Mouse (Mus musculus) c-Kit-positive CD71-negative TER-119-negative erythroid progenitor cells, embryonic 14.5 days (primary cell): Measurements from ENCODE around the gene Olfr1166.
"Not testable (repeated sequence)": the region's sequence is repeated elsewhere in the genome, so short reads cannot be mapped to it uniquely, and the experiment has no call there.

Experiments
- DNase-seq: peaks from one replicate; pipeline ENCODE4 v3.0.0-alpha.2; 2013; ENCODE audit warnings: low read depth

Olfr1166 gene

GRCm38 (mm10) chr2:88128172-88128571, at the start of gene Olfr1166:
Olfr1166 (minus strand) TSS chr2:88128272.
- no peak for DNase-seq

GRCm38 (mm10) chr2:88155093-88155492, 27.0 kb upstream of the Olfr1166 start, which contains the start of gene Olfr1167:
Olfr1167 (minus strand) TSS chr2:88155193.
- DNase-seq, result not testable (repeated sequence)

- no peak for DNase-seq
Measured at GRCm38 (mm10) chr2:88093866-88094265, 34.2 kb downstream of the Olfr1166 start, which contains the start of gene Olfr1164. Olfr1164 (minus strand) TSS chr2:88093966.
